ENCODE assay signal across 33 mouse cellular contexts in the genomic region with DNA sequence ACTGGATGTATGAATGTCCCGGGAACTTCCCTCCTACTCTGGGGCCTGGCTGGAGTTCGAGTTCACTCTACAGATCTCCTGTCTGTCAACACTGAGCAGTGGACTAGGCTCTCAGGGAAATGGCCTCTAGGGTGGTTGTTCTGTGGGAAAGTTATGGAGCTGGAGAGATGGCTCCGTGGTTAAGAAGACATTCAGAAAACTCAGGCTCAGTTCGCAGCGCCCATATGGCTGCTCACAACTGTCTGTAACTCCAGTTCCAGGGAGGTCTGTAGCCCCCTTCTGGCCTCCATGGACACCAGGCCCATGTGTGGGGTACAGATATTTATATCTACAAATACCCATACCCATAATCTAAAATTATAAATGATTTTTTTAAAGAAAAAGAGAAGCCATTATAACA.
"Had no signal": no experiment of that assay in that cellular context is flagged by ENCODE, and none has a peak within 500 bp of the region (broad histone marks: within the 10 kb centered on the region; RNA-seq: fewer than 3 reads in every experiment).

No protein-coding gene starts in this region.

- ATAC-seq: hindbrain, embryonic 16.5 days; hindbrain, postnatal 0 days; inflammation-experienced regulatory T-cells, adult 6 months; intestine, embryonic 15.5 days; intestine, embryonic 16.5 days; intestine, postnatal 0 days had no signal

- H3K27me3 ChIP-seq: heart, embryonic 12.5 days; heart, embryonic 13.5 days; heart, embryonic 15.5 days; hindbrain, embryonic 12.5 days; hindbrain, embryonic 13.5 days; hindbrain, embryonic 15.5 days; intestine, embryonic 15.5 days; kidney, embryonic 15.5 days had no signal

- H3K9me3 ChIP-seq: heart, embryonic 12.5 days; heart, embryonic 13.5 days; heart, embryonic 15.5 days; hindbrain, embryonic 10.5 days; hindbrain, embryonic 12.5 days; hindbrain, embryonic 13.5 days; hindbrain, embryonic 15.5 days; intestine, embryonic 15.5 days; kidney, embryonic 15.5 days had no signal

- H3K4me3 ChIP-seq: heart, embryonic 12.5 days; heart, embryonic 13.5 days; heart, embryonic 15.5 days; hindbrain, embryonic 10.5 days; hindbrain, embryonic 12.5 days; hindbrain, embryonic 13.5 days; hindbrain, embryonic 15.5 days; intestine, embryonic 15.5 days; kidney, embryonic 15.5 days; layer of hippocampus, adult 2 months; left cerebral cortex, adult 2 months had no signal

- H3K9ac ChIP-seq: heart, embryonic 12.5 days; heart, embryonic 13.5 days; heart, embryonic 15.5 days; hindbrain, embryonic 12.5 days; hindbrain, embryonic 13.5 days; hindbrain, embryonic 14.5 days; hindbrain, embryonic 15.5 days; intestine, embryonic 15.5 days; kidney, embryonic 15.5 days had no signal

- DNase-seq: heart, postnatal 10 days; heart, postnatal 14 days; heart, postnatal 36 days; kidney, adult 11 months; kidney, adult 18-20 months; kidney, adult 2 months; kidney, adult 8-10 months; kidney, adult 9 months; kidney, postnatal 10 days; kidney, postnatal 14 days; kidney, postnatal 25 days; kidney, postnatal 36 days; kidney, postnatal 4 days; layer of hippocampus, adult 9-11 months; layer of hippocampus, postnatal 36 days had no signal

- H3K4me2 ChIP-seq: heart, embryonic 12.5 days; heart, embryonic 13.5 days; heart, embryonic 15.5 days; hindbrain, embryonic 12.5 days; hindbrain, embryonic 13.5 days; hindbrain, embryonic 14.5 days; hindbrain, embryonic 15.5 days; intestine, embryonic 15.5 days; kidney, embryonic 15.5 days had no signal

- H3K27ac ChIP-seq: heart, embryonic 13.5 days; heart, embryonic 15.5 days; hindbrain, embryonic 10.5 days; hindbrain, embryonic 12.5 days; hindbrain, embryonic 13.5 days; hindbrain, embryonic 14.5 days; hindbrain, embryonic 15.5 days; hindbrain, postnatal 0 days; intestine, embryonic 15.5 days; kidney, embryonic 15.5 days; kidney, postnatal 0 days; layer of hippocampus, adult 2 months; left cerebral cortex, adult 2 months had no signal

- H3K36me3 ChIP-seq: hindbrain, embryonic 15.5 days; intestine, embryonic 15.5 days had no signal

- H3K4me1 ChIP-seq: intestine, embryonic 15.5 days had no signal
